Mouse (Mus musculus) lung, embryonic 14.5 days (tissue): ENCODE measurements around the gene Clic1. TPM values are rescaled to one million over a fixed set of nuclear protein-coding genes. Genes with fewer than 3 reads are reported as not detected.

Experiments
- ATAC-seq: fragments of 200-750 bp; cut with Nextera tagmentation; 2 replicates; pipeline ENCODE4 v1.8.0; 2017; ENCODE audit warnings: mild to moderate bottlenecking, moderate TSS enrichment, moderate library complexity; ENCODE audit not compliant: insufficient read depth
- DNase-seq: peaks from one replicate; pipeline ENCODE4 v3.0.0-alpha.2; 2015
- H3K27ac ChIP-seq: fragments of 300-500 bp; sonication (generic); 2 replicates; pipeline ENCODE4 v1.5.1; 2014; ENCODE audit warnings: low read depth, mild to moderate bottlenecking, moderate library complexity
- H3K27me3 ChIP-seq: fragments of 300-500 bp; sonication (generic); 2 replicates; pipeline ENCODE4 v1.6.1; 2014; ENCODE audit warnings: low read length, control low read depth; ENCODE audit not compliant: insufficient read depth
- H3K36me3 ChIP-seq: fragments of 300-500 bp; sonication (generic); 2 replicates; pipeline ENCODE4 v1.6.1; 2014; ENCODE audit warnings: control low read depth; ENCODE audit not compliant: insufficient read depth
- H3K4me1 ChIP-seq: fragments of 300-500 bp; sonication (generic); 2 replicates; pipeline ENCODE4 v1.6.1; 2014; ENCODE audit warnings: antibody characterized with exemption, control low read depth; ENCODE audit not compliant: insufficient read depth
- H3K4me2 ChIP-seq: fragments of 300-500 bp; sonication (generic); 2 replicates; pipeline ENCODE4 v1.6.1; 2014; ENCODE audit warnings: mild to moderate bottlenecking
- H3K4me3 ChIP-seq: fragments of 300-500 bp; sonication (generic); 2 replicates; pipeline ENCODE4 v1.5.1; 2014; ENCODE audit warnings: low read depth, low read length
- H3K9ac ChIP-seq: fragments of 300-500 bp; sonication (generic); 2 replicates; pipeline ENCODE4 v1.6.1; 2014
- H3K9me3 ChIP-seq: fragments of 300-500 bp; sonication (generic); 2 replicates; pipeline ENCODE4 v1.6.1; 2016; ENCODE audit warnings: low read depth, low read length, control low read depth
- CTCF ChIP-seq: IDR thresholded peaks from 2 replicates; pipeline ENCODE4 v1.5.1; 2016; ENCODE audit warnings: antibody characterized with exemption, low read depth
- WGBS: fragments of 180-500 bp; shearing (Covaris S2); extraction: QIAGEN DNeasy Blood & Tissue Kit; methylation state at CpG from one replicate; pipeline ENCODE4 v1.1.7; 2014; 5-methylcytosine and 5-hydroxymethylcytosine counted together
- polyA plus RNA-seq: library from polyadenylated mRNA; unstranded; fragments of >200 nt; fragmentation: Nextera tagmentation; extraction: Ambion mirVana; gene quantifications from 2 replicates; pipeline ENCODE4 v1.2.1, GENCODE M21; 2014

Clic1 gene
- polyA plus RNA-seq, 1 experiment from 2014 or later = 73.6 TPM

DNA sequence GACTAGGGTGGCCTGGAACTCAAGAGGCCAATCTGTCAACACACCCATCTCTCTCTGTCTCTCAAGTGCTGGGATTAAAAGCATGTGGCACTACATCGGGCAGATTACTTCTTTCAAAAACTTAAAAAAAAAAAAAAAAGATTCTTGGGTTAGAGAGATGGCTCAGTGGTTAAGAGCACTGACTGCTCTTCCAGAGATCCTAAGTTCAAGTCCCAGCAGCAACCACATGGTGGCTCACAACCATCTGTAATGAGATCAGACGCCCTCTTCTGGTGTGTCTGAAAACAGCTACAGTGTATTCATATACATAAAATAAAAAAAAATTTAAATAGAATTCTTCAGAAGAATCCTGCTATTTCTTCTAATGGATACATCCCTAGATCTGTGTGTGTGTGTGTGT, 38.4 kb downstream of the Clic1 start:
- Histone ChIP-seq H3K4me2 (no peak overlapping the region), H3K9me3 (no peaks in the 10 kb centered on the region), H3K27me3 (no peaks in the 10 kb centered on the region), H3K36me3 (peaks cover 16% of the 10 kb centered on the region), H3K27ac (no peak overlapping the region), H3K4me1 (peaks cover 7% of the 10 kb centered on the region), H3K4me3 (no peak overlapping the region), H3K9ac (no peak overlapping the region)
- ATAC-seq = no peak
- 37% methylated on average over 2 of the region's 2 CpGs for WGBS
- no peak for DNase-seq
- peak; percentile 57 for TF ChIP-seq CTCF

DNA sequence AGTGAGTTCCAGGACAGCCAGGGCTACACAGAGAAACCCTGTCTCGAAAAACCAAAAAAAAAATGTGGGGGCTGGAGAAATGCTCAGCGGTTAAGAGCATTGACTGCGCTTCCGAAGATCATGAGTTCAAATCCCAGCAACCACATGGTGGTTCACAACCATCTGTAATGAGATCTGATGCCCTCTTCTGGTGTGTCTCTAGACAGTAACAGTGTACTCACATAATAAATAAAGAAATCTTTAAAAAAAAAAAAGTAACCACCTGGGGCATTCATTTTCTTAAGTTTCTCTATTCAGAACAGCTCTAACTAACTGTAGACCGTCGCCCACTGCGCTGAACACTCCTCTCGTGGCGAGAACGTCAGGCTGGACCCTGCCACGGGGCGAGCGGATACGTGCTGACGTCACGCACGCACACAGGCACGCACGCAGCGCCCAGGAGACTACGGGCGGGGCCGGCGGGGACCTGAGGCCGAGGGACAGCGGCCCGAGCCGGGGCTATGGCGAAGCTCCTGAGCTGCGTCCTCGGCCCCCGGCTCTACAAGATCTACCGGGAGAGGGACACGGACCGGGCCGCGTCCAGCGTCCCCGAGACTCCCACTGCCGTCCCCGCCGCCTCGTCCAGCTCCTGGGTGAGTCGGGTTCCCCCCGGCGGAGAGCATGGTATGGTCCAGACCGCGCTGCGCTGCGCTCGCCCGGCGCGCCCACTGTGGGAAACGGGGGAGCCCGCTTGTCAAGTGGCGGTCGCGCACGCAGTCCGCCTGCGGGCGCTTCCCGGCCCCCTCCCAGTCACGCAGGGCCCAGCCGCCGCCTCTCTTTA, 39.3 kb downstream of the Clic1 start, which contains the start of gene Abhd16a:
Gene Abhd16a (plus strand): TSS at position 439 of the 820 bp plus-strand sequence.
- H3K4me2 ChIP-seq = peak within 1 kb of the TSS; percentile 63
- peak within 1 kb of the TSS; percentile 96 for H3K27ac ChIP-seq
- H3K4me3 ChIP-seq = peak within 1 kb of the TSS; percentile 63
- H3K36me3 ChIP-seq = peaks cover 23% of the 10 kb centered on the region
- no peaks in the 10 kb centered on the region for H3K9me3 ChIP-seq
- peak within 1 kb of the TSS; percentile 84 for H3K9ac ChIP-seq
- peak; percentile 5; the same call in 1 of the 2 replicates for TF ChIP-seq CTCF
- H3K4me1 ChIP-seq = peaks cover 7% of the 10 kb centered on the region
- H3K27me3 ChIP-seq = no peaks in the 10 kb centered on the region
- peak; percentile 99 for ATAC-seq
- DNase-seq = peak; percentile 98
- 3% methylated on average over 67 of the region's 67 CpGs for WGBS

DNA sequence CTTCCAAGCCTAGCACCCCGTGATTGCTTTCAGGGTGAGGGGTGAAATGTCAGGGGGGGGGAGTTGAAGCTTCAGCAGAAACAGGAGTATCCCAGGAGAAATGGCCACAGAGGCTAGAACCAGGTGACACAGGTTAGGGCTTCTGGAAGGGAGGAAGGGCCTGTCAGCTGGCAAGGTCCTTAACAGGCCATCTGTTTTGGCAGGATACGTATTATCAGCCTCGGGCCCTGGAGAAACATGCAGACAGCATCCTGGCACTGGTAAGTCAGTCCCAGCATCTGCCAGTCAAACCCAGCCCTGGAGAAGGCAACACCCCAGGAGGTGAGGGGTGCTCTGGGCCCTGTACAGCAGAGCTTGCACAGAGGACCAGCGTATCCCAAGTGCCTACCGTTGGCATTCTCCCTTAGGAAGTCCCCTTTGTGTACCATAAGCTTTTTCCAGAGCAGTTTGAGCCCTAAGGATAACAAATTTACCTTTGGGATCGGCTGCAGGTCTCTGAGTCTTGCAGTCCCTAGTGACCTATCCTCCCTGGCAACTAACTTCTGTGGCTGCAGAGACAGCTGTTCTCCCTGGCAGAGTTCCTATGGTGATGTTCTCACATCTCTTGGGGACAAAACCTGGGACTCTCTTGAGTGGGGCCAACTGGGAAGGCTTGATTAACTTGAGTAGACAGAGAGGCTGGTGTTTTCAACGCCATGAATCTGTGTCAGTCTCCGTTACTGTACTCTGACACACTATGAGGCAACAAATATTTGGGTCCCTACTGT, 40.6 kb downstream of the Clic1 start:
- H3K4me3 ChIP-seq = peak overlapping the region; percentile 63
- H3K36me3 ChIP-seq = peaks cover 34% of the 10 kb centered on the region
- H3K27me3 ChIP-seq = no peaks in the 10 kb centered on the region
- H3K4me1 ChIP-seq = peaks cover 7% of the 10 kb centered on the region
- H3K4me2 ChIP-seq = peak overlapping the region; percentile 63
- H3K27ac ChIP-seq = 0 out of 2 replicates have a peak overlapping the region, but pooled peaks have one; percentile 2
- ATAC-seq (no peak), DNase-seq (no peak)
- no peaks in the 10 kb centered on the region for H3K9me3 ChIP-seq
- TF ChIP-seq CTCF = no peak
- peak overlapping the region; percentile 84 for H3K9ac ChIP-seq
- WGBS = 59% methylated on average over 8 of the region's 8 CpGs

DNA sequence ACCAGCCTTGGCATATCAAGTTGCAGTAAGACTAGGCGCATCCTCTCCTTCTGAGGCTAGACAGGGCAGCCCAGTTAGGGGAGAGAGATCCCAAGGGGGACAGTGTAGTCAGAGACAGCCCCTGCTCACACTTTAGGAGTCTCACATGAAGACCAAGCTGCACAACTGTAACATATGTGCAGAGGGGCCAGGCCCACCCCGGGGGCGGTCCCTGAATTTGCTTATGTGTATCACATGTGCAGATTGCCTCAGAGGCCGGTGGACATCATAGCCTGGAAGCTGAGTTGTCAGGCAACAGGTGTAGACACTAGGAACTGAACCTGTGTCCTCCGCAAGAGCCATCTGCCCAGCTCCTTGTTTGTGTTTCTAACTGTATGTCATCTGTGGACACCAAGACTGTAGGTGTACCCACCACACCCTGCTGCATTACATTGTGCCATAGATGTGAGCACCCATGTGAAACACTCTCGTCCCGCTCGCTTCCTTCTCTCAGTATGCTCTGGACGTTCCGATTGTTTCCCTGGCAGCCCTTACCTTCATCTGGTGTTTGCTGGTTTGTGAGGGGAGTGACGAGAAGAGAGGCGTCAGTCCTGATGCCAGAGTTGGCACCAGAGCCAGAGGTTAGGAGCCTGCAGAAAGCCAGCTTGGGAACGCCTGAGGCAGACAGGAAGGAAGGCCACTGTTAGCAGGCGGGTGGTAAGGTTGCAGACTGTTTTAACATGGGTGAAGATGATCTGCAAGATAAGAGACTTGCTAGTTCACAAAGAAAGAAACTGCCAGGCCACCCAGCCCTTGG, 42.8 kb downstream of the Clic1 start:
- peaks cover 57% of the 10 kb centered on the region for H3K36me3 ChIP-seq
- WGBS = 84% methylated on average over 14 of the region's 14 CpGs
- H3K9me3 ChIP-seq = no peaks in the 10 kb centered on the region
- H3K4me1 ChIP-seq = peaks cover 7% of the 10 kb centered on the region
- no peak for DNase-seq
- H3K4me3 ChIP-seq = no peak overlapping the region
- ATAC-seq = no peak
- H3K27ac ChIP-seq = no peak overlapping the region
- H3K4me2 ChIP-seq = no peak overlapping the region
- TF ChIP-seq CTCF = no peak
- H3K27me3 ChIP-seq = no peaks in the 10 kb centered on the region
- no peak overlapping the region for H3K9ac ChIP-seq

DNA sequence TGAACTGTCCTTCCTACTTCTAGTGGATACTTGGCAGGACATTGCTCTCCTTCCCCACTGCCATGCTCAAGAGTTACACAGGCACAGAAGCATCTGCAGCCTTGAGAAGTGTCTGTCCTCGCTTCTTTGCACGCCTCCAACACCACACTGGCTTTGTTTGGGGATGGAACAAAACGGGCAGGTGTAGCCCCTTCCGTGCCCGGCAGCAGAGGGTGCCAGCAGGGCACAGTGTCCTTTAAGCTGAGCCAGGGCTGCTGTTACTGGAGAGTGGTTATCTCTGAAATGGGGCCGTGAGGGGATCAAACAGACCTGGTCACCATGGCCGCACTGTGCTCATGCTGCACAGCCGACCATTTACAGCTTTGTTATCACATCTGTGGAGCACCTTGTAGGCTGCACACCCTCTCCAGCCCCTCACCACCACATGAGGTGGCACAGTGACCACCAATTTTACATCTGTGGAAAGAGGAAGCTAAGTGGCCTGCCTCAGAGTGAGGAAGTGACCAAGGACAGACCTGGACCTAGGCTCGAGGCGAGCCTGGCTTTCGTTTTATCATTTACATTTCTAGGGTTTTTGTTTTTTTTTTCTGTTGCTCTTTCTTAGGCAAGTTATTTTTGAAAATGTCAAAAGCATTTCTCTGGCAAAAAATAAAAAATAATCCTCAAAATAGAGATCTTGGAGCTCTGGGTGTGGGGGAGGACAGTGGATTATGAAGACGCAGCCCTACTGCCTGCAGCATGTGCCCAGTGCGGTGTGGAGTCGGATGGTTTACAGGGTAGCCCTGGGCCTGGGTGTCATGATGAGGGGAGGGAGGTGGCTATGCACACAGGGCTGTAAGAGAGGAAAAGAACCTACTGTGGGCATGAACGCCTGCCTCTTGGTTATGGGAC, 45.0 kb downstream of the Clic1 start:
- WGBS = 86% methylated on average over 15 of the region's 15 CpGs
- Histone ChIP-seq H3K9me3 (no peaks in the 10 kb centered on the region), H3K36me3 (peaks cover 78% of the 10 kb centered on the region), H3K9ac (no peak overlapping the region), H3K27ac (no peak overlapping the region), H3K4me2 (no peak overlapping the region), H3K4me3 (no peak overlapping the region), H3K4me1 (peaks cover 7% of the 10 kb centered on the region), H3K27me3 (no peaks in the 10 kb centered on the region)
- no peak for TF ChIP-seq CTCF
- DNase-seq (no peak), ATAC-seq (no peak)

DNA sequence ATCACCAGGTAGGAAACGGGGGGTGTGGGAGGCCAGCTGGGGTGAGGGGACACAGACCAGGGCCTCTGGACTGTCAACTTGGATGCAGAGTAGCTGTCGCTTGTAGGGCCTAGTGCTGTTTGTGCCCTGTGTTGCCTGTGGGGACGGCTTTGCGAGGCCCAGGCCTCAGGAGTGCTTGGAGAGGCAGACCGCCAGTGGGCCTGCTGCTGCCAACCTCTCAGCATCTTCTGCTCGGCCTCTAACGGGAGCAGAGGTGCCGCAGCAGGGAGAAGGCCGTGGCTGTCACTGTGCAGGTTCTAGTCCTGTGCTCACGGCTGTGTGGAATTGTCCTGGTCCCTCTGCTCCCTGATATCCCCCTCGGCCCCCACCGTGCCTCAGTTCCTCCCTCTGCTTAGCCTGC, 46.8 kb downstream of the Clic1 start:
- 85% methylated on average over 12 of the region's 12 CpGs for WGBS

More for the DNA sequence above, 46.8 kb downstream of the Clic1 start:
- TF ChIP-seq CTCF = no peak
- no peak overlapping the region for H3K4me2 ChIP-seq
- peaks cover 94% of the 10 kb centered on the region for H3K36me3 ChIP-seq
- H3K4me3 ChIP-seq = no peak overlapping the region
- no peak overlapping the region for H3K9ac ChIP-seq
- no peak overlapping the region for H3K27ac ChIP-seq
- no peaks in the 10 kb centered on the region for H3K4me1 ChIP-seq
- no peaks in the 10 kb centered on the region for H3K27me3 ChIP-seq
- DNase-seq = no peak
- H3K9me3 ChIP-seq = no peaks in the 10 kb centered on the region
- no peak for ATAC-seq
